Mouse (Mus musculus) myocyte (in vitro differentiated cells): ENCODE data around the gene Sh3kbp1. TPM values are rescaled to one million over a fixed set of nuclear protein-coding genes. Genes with fewer than 3 reads are reported as not detected.

Source experiments
- H3K27me3 ChIP-seq: one replicate; pipeline ENCODE4 v1.6.1; 2011; ENCODE audit not compliant: control insufficient read depth, insufficient read depth, insufficient read length
- H3K36me3 ChIP-seq: one replicate; pipeline ENCODE4 v1.6.1; 2011; ENCODE audit not compliant: control insufficient read depth, insufficient read depth
- H3K4me2 ChIP-seq: one replicate; pipeline ENCODE4 v1.6.1; 2011; ENCODE audit warnings: low read depth, control low read depth
- H3K4me3 ChIP-seq: one replicate; pipeline ENCODE4 v1.5.1; 2011; ENCODE audit warnings: mild to moderate bottlenecking, control low read depth, moderate library complexity
- H3K79me2 ChIP-seq: one replicate; pipeline ENCODE4 v1.6.1; 2011; ENCODE audit not compliant: control insufficient read depth, insufficient read depth
- H3ac ChIP-seq: one replicate; pipeline ENCODE4 v1.6.1; 2011; ENCODE audit not compliant: control insufficient read depth, insufficient read length
- CEBPB ChIP-seq: IDR thresholded peaks from 2 replicates; pipeline ENCODE4 v1.6.1; 2011; ENCODE audit warnings: mild to moderate bottlenecking, moderate library complexity; ENCODE audit not compliant: poor library complexity, insufficient read depth, severe bottlenecking
- E2F4 ChIP-seq: IDR thresholded peaks from one replicate; pipeline ENCODE4 v1.6.1; 2011; ENCODE audit warnings: mild to moderate bottlenecking, control low read depth, moderate library complexity; ENCODE audit not compliant: insufficient read depth
- MAX ChIP-seq: IDR thresholded peaks from one replicate; pipeline ENCODE4 v1.6.1; 2011; ENCODE audit warnings: low read depth, mild to moderate bottlenecking, control low read depth
- MYOD1 ChIP-seq, 3 experiments: IDR thresholded peaks; one replicate each; pipeline ENCODE4 v1.6.1; 2011; ENCODE audit warnings: control low read depth in 2 of 3, low read depth in 2 of 3, mild to moderate bottlenecking in 2 of 3, moderate library complexity in 1 of 3; ENCODE audit not compliant: insufficient read length in 2 of 3, control insufficient read depth in 1 of 3
- MYOG ChIP-seq, 3 experiments: IDR thresholded peaks; one replicate each; pipeline ENCODE4 v1.6.1; 2011; ENCODE audit warnings: control low read depth in 2 of 3, low read depth in 2 of 3, mild to moderate bottlenecking in 2 of 3; ENCODE audit not compliant: insufficient read length in 2 of 3, control insufficient read depth in 1 of 3, insufficient read depth in 1 of 3
- POLR2A ChIP-seq: IDR thresholded peaks from one replicate; pipeline ENCODE4 v1.6.1; 2011; ENCODE audit warnings: low read depth, mild to moderate bottlenecking, control low read depth, moderate library complexity; ENCODE audit not compliant: insufficient read length
- POLR2AphosphoS2 ChIP-seq: IDR thresholded peaks from one replicate; pipeline ENCODE4 v1.6.1; 2011; ENCODE audit warnings: low read depth, control low read depth; ENCODE audit not compliant: insufficient read length
- REST ChIP-seq: IDR thresholded peaks from one replicate; pipeline ENCODE4 v1.6.1; 2011; ENCODE audit warnings: mild to moderate bottlenecking, control low read depth, moderate library complexity; ENCODE audit not compliant: insufficient read depth, insufficient read length
- SRF ChIP-seq: IDR thresholded peaks from one replicate; pipeline ENCODE4 v1.6.1; 2011; ENCODE audit warnings: low read depth; ENCODE audit not compliant: control insufficient read depth, insufficient read length
- TCF12 ChIP-seq: IDR thresholded peaks from one replicate; pipeline ENCODE4 v1.6.1; 2011; ENCODE audit warnings: mild to moderate bottlenecking, control low read depth; ENCODE audit not compliant: poor library complexity, insufficient read depth, severe bottlenecking
- TCF3 ChIP-seq: IDR thresholded peaks from one replicate; pipeline ENCODE4 v1.6.1; 2011; ENCODE audit warnings: low read depth, control low read depth; ENCODE audit not compliant: insufficient read length
- USF1 ChIP-seq: IDR thresholded peaks from one replicate; pipeline ENCODE4 v1.6.1; 2011; ENCODE audit warnings: low read depth, mild to moderate bottlenecking, control low read depth, moderate library complexity
- polyA plus RNA-seq: library from polyadenylated mRNA; unstranded; fragments of >200 nt; fragmentation: generic; extraction: Trizol; gene quantifications from one replicate; pipeline ENCODE4 v1.2.1, GENCODE M21; 2012; ENCODE audit warnings: missing spikeins

Sh3kbp1 gene
- polyA plus RNA-seq, 1 experiment, result 31.7 TPM

DNA sequence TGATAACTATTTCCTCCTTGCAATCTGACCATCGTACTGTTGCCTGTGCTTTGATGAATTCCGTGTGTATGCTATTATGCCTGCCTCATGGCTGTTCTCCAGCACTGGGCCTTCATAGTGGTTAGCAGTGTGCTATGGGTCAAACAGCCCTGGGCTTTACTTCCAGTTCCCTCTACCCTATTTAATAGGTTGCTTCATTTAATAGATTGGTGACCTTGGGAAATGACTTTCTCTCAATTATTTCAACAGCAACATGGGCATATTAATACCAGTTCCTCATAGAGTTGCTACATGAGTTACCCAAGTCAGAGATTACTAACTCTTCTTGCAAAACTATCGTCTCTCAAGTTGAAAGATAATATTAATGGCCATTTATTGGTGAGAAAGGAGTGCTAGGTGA is 285.0 kb downstream of the Sh3kbp1 start:
- H3K79me2 ChIP-seq, result peaks cover 8% of the 10 kb centered on the region
- H3K27me3 ChIP-seq, result no peaks in the 10 kb centered on the region
- H3K4me3 ChIP-seq, result no peak overlapping the region
- H3K36me3 ChIP-seq, result no peaks in the 10 kb centered on the region
- H3K4me2 ChIP-seq, result no peak overlapping the region
- H3ac ChIP-seq, result no peak overlapping the region
- no peak for TF ChIP-seq MYOG (IDR thresholded peaks at IDR 0.05; ENCODE audit: control insufficient read depth in 1 of 3, insufficient read depth in 1 of 3, insufficient read length in 2 of 3, low read depth in 2 of 3)
- no peak for TF ChIP-seq MAX
- no peak for TF ChIP-seq TCF3
- no peak for TF ChIP-seq MYOD1 (IDR thresholded peaks at IDR 0.05; ENCODE audit: control insufficient read depth in 1 of 3, insufficient read length in 2 of 3, low read depth in 2 of 3)
- TF ChIP-seq POLR2AphosphoS2, result no peak
- no peak for TF ChIP-seq CEBPB
- TF ChIP-seq USF1, result no peak
- TF ChIP-seq POLR2A, result no peak
- TF ChIP-seq SRF, result no peak
- no peak for TF ChIP-seq REST

DNA sequence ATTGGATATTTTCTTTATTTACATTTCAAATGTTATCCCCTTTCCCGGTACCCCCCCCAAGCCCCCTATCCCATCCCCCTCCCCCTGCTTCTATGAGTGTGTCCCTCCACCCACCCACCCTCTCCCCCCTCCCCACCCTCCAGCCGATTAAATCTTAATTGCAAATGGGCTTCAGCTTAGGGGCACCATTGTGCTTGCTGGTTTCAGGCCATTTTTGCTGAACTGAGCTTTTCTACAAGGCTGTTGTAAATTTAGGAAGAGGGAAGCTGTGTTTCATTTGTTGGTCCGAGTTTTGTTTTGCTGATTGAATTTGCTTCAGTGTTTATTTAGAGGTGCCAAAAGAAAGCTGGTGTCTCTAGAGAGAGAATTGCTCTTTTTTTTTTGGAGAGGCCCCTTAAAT is 286.4 kb downstream of the Sh3kbp1 start:
- Histone ChIP-seq H3K4me2 (no peak overlapping the region), H3K4me3 (no peak overlapping the region), H3K36me3 (no peaks in the 10 kb centered on the region), H3K79me2 (peaks cover 8% of the 10 kb centered on the region), H3K27me3 (no peaks in the 10 kb centered on the region), H3ac (no peak overlapping the region)
- TF ChIP-seq POLR2A (no peak), REST (no peak), POLR2AphosphoS2 (no peak), SRF (no peak), E2F4 (no peak)

DNA sequence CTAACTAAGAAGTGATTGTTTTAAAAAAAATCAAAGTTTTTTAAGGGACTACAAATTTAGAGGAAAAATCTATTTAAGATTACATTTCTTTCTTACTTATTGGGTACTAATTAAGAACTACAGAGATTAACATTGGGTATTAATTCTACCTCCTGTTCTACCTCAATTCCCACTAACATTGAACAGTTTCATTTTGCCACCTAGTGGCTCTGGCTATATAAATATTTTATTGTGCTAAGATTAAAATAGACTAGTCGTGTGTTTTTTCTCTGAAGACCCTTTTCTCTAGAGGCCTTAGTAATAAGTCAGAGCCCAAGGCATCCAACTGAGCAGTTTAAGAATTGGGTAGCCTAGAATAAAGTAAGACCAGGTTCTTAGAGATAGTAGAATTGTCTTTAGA is 288.1 kb downstream of the Sh3kbp1 start:
- H3K4me2 ChIP-seq, result no peak overlapping the region
- H3K79me2 ChIP-seq, result peaks cover 6% of the 10 kb centered on the region
- H3K4me3 ChIP-seq, result no peak overlapping the region
- H3K36me3 ChIP-seq, result peaks cover 3% of the 10 kb centered on the region
- TF ChIP-seq SRF, result no peak
- no peak for TF ChIP-seq POLR2AphosphoS2
- TF ChIP-seq MAX, result no peak
- no peak for TF ChIP-seq MYOD1 (IDR thresholded peaks at IDR 0.05; ENCODE audit: control insufficient read depth in 1 of 3, insufficient read length in 2 of 3, low read depth in 2 of 3)
- no peak for TF ChIP-seq USF1
- no peak for TF ChIP-seq MYOG (IDR thresholded peaks at IDR 0.05; ENCODE audit: control insufficient read depth in 1 of 3, insufficient read depth in 1 of 3, insufficient read length in 2 of 3, low read depth in 2 of 3)
- no peak for TF ChIP-seq TCF12
- H3K27me3 ChIP-seq, result no peaks in the 10 kb centered on the region
- H3ac ChIP-seq, result no peak overlapping the region

DNA sequence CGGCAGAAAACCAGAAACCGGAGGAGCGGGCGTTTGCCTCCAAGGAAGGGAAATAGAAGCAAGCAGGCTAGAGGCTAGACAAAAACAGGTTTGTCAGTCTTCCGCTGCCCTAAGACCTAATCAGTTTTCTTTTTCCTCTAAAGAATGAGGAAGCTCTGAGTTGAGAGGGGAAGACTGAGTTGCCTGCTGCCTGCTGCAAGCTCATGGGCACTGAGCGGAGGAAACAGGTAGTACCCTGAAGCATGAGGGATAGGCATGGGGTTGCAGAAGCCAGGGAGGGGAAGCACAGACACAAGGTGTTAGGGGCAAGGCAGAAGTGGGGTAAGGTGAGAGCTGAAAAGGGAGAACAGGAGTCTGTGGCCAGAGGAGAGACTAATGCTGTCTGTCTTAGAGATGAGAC is 297.7 kb downstream of the Sh3kbp1 start:
- no peak overlapping the region for H3ac ChIP-seq
- no peak for TF ChIP-seq POLR2AphosphoS2
- TF ChIP-seq POLR2A, result no peak
- TF ChIP-seq MYOG (IDR thresholded peaks at IDR 0.05; ENCODE audit: control insufficient read depth in 1 of 3, insufficient read depth in 1 of 3, insufficient read length in 2 of 3, low read depth in 2 of 3), result no peak
- TF ChIP-seq REST, result no peak
- no peak for TF ChIP-seq CEBPB
- no peak for TF ChIP-seq SRF
- TF ChIP-seq MYOD1 (IDR thresholded peaks at IDR 0.05; ENCODE audit: control insufficient read depth in 1 of 3, insufficient read length in 2 of 3, low read depth in 2 of 3), result no peak
- H3K79me2 ChIP-seq, result no peaks in the 10 kb centered on the region
- H3K4me3 ChIP-seq, result no peak overlapping the region
- H3K27me3 ChIP-seq, result no peaks in the 10 kb centered on the region
- peaks cover 11% of the 10 kb centered on the region for H3K36me3 ChIP-seq
- no peak overlapping the region for H3K4me2 ChIP-seq

DNA sequence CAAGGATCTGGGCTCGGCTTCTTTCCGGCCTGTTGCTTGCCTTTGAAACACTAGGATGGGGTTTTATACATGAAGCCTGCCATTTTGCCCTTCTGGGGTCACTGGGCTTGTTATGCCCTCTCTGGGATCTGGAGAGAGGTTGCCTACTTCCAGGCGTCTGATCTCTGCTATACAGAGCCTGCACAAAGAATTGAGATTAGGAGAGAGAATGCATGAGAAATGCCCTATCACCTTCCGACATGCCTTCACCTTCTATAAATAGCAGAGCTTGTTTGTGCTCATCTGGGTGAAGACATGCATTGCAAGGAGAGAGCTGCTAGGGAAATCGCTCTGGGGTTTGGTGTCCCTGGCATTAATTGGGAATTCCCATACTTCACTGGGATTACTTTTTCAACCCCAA is 301.1 kb downstream of the Sh3kbp1 start:
- H3K36me3 ChIP-seq, result no peaks in the 10 kb centered on the region
- no peak overlapping the region for H3K4me3 ChIP-seq
- H3K27me3 ChIP-seq, result no peaks in the 10 kb centered on the region
- no peak overlapping the region for H3K4me2 ChIP-seq
- H3K79me2 ChIP-seq, result no peaks in the 10 kb centered on the region
- TF ChIP-seq SRF (no peak), TCF12 (no peak), POLR2A (no peak), E2F4 (no peak), REST (no peak), USF1 (no peak), MYOG (IDR thresholded peaks at IDR 0.05; ENCODE audit: control insufficient read depth in 1 of 3, insufficient read depth in 1 of 3, insufficient read length in 2 of 3, low read depth in 2 of 3) (no peak), POLR2AphosphoS2 (no peak), CEBPB (no peak), MYOD1 (IDR thresholded peaks at IDR 0.05; ENCODE audit: control insufficient read depth in 1 of 3, insufficient read length in 2 of 3, low read depth in 2 of 3) (no peak), TCF3 (no peak), MAX (no peak)
- no peak overlapping the region for H3ac ChIP-seq
